Mouse (Mus musculus) 416B (cell line): ENCODE data around the gene Ptpn3.

ENCODE experiments used
- DNase-seq: peaks from one replicate; pipeline ENCODE4 v3.0.0; 2011; ENCODE audit warnings: low read depth

Ptpn3 gene

DNA sequence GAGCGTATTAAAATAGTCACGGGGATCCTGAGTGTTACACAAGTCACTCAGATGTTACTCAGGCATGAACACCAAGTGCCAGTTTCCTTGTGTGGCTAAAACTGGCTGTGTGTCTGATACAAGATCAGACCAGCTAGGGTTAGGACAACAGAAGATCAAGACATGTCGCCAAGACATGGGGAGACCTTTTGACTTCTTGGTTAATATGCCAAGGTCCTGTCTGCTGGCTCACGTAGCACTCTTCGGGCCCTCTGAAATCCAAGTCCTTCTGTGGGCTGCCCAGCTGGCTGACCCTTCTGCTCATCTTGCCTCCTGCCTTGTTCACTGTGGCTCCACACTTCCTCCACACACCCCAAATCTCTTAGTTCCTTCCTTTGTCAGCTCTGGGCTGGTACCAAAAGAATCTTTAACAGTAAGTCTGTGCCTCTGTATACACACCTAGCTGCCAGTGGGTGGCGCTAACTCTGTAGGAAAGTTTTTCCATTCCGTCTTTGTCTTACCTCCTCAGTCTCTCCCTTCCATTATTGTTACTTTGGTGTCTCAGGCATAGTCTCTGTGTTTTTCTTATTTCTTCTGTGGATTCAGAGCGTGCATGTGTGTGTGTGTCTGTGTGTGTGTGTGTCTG, 38.5 kb downstream of the Ptpn3 start:
- DNase-seq, result peak; percentile 86

GRCm38 (mm10) chr4:57262451-57262850, 39.2 kb downstream of the Ptpn3 start:
- peak; percentile 75 for DNase-seq

DNA sequence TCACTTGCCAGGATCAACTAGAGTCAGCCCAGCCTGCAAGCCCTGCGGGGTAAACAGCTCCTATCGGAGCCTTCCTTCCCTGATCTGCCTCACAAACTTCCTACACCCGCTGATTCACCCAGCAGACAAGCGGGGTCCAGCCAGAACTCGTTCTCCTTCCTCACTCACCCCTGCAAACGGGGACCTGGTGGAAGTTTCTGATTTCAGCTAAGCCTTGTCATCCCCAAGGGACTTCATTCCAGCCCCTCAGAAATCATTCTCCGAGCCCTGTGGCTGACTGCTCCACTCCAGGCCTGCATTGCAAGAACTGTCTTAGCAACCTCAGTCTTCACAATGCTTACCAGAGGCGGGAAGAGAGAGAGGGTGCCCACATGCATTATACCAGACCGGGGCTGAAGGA, 39.8 kb downstream of the Ptpn3 start:
- DNase-seq, result peak; percentile 64

- DNase-seq, result no peak
Measured at GRCm38 (mm10) chr4:57258159-57259035, 43.2 kb downstream of the Ptpn3 start.

DNA sequence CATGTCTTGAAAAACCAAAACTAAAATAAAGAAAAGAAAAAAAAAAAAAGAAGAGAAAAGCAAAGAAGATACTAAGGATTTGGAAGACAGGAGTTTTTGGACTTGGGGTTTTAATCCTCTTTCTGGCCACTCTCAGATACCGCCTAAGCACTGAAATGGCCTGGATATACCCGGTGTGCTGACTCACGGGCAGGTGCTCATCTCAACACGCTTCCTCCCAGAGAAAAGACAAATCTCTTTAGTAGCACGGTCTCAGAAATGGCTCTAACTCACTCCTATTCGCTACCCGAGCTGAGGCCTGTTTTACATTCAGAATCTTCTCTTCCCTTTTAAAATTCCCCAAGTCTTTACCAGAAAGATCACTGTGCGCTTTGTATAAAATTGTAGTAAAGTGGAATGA, 44.2 kb downstream of the Ptpn3 start:
- no peak for DNase-seq

DNA sequence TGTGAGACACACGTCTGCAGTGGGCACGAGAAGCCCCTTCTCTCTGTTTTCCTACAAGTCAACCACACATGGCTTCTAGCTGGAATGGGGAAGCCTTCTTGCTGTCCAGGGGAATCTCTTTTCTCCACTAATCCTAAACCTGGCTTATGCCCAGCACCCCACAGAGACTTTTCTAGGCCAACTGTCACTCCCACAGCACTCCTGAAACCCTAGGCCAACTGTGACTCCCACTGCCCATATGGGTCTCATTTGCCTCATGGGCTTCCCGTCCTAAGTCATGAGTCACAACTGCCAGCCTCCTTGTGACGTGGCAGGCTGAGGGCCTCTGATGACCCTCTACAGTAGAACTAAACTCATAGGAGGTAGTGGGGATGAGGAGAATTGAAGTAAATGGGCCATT, 44.9 kb downstream of the Ptpn3 start:
- peak; percentile 33 for DNase-seq

DNA sequence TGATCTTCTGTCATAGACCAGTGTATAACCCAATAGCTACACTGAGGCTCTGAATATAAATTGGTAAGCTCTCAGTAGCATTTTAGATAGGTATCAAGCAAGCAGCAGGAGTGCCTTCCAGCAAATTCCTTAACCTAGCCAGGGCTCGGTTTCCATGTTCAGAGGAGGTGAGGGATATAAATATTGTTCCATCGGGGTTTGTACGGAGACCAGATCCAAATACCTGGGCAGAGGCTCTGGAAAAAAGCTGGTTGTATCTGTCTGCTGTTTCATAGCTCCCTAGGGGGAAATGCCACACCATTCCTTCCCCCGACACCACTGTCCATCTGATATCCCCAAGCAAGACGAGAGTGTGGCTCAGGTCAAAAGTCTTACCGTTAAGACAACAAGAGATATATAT, 47.2 kb downstream of the Ptpn3 start:
- no peak for DNase-seq

- DNase-seq, result peak; percentile 18
Measured at GRCm38 (mm10) chr4:57250636-57251035, 51.0 kb downstream of the Ptpn3 start.

DNA sequence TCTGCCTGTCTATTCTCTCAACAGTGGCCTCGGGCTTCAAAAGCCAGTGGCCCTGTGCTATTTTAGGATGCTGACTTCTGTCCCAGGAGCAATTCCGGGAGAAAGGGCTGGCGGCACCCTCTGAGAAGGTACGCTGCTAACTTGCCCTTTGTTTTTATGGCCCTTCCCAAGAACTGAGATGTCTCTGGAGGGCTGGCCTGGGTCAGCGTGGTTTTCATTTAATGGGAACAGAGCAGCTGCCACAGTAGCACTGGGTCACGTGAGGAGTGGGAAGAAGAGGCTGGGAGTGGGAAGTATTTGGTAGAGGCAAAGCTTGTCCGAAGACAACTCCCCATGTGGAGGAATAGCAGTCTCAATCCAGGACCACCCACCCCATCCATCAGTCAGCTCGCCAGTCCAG, 52.5 kb downstream of the Ptpn3 start:
- DNase-seq, result no peak

- DNase-seq, result no peak
Measured at GRCm38 (mm10) chr4:57244874-57245273, 56.8 kb downstream of the Ptpn3 start.

DNA sequence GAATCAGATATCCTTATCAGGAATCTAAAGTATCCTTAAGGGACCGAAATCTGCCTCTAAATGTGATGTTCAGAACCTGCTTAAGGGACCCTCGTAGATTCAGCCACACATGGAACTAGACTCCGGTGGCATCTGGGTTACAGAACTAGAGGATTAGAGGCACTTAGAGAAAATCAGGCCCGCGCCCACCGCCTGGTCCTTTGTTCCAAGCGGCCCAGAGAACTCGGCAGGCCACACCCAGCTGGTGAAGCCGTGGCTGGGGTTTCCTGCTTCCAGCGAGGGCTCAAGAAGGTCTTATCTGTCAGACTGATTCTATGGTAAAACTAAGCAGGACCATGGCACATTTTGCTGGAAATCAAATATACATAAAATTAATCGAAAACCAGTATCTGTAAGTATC, 58.3 kb downstream of the Ptpn3 start:
- no peak for DNase-seq

- DNase-seq, result no peak
Measured at GRCm38 (mm10) chr4:57240934-57241333, 60.7 kb downstream of the Ptpn3 start.

GRCm38 (mm10) chr4:57240100-57240499, 61.5 kb downstream of the Ptpn3 start:
- no peak for DNase-seq

DNA sequence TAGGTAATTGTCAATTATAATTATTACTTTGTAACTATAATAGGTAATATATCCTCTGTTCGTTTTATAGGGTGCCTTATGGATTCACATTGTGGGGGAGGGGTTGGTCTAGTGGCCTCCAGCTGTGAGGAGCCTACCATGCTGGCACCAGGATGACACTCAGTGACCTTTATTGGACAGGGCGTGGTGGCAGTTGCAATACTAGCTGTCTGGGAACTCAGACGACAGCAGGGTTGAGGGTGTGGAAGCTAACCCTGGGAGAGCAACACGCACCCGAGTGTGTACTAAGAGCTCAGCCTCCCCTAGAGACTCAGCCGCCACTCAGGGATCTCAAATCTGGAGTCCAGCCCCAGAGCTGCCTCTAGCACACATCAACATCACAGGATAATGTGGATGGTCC, 62.5 kb downstream of the Ptpn3 start:
- no peak for DNase-seq

DNA sequence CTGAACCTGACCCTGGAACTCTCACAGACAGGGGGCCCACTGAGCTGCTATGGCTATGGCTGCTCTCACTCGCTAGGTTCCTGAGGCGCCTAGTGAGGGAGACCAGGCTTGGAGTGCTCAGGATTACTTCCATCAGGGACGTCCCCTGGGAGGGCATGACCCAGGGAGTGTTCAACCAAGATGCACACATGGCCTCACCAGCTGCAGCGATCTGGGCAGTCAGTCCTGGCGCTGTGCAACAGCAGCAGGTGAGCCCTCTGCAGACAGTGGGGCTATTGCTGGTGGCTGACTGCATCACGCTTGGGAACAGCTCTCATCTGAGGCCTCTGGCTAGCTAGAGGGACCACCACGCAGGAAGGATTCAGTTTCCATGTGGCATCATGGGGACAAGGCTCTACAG, 63.5 kb downstream of the Ptpn3 start:
- DNase-seq, result no peak

DNA sequence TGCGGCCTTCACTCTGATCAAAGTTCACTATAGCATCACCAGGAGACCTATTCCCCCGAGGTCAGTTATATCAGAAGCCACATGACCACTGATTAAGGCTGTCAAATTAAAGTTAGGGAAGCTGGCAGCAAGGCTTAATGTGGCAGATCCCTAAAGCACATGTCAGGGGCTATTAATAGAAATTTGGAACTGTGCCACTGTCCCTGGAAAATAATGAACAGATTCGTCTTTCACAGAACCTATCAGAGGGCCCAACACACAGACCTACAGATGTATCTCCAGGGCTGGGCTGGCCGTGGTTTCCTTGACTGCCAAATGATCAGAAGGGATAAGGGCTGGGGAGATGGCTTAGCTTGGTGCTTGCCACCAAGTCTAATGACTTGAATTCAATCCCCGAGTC, 65.1 kb downstream of the Ptpn3 start:
- DNase-seq, result peak; percentile 53

DNA sequence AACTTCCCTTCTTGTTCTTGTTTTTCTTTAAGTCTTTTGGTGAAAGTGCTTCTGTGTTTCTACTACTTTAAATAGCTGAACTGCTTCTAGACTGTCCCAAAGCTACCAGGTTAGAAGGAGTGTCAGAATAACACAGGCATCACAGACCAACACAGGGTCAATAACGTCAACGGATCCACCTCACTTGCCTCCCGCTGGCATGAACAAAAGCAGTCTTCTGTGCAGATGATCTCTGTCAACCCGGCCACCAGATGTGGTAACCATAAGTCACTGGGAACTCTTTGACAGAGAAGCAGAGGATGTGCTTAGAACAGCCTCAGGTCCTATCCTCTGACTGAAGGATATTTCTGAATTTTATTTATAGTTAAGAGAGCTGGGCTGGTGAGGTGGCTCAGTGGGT, 65.9 kb downstream of the Ptpn3 start:
- DNase-seq, result no peak

DNA sequence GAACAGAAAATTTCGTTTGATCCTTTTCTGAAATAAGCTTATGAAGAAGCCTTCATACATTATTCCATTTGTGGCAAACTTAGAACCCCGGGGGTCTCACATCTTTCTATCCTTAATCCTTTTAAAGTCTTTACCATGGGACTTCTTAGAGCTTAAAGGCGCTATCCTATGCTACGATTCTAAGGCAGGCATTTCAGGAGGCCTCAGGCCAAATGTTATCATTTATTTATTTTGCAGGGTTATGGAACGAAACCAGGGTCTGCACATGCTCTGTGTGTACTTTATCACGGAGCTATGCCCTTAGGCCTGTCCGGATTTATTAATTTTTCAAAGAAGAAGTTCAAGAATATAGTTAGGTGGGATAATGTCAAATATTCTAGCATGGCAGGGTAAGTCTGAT, 67.3 kb downstream of the Ptpn3 start:
- DNase-seq, result no peak

- DNase-seq, result no peak
Measured at GRCm38 (mm10) chr4:57232439-57232838, 69.2 kb downstream of the Ptpn3 start.

DNA sequence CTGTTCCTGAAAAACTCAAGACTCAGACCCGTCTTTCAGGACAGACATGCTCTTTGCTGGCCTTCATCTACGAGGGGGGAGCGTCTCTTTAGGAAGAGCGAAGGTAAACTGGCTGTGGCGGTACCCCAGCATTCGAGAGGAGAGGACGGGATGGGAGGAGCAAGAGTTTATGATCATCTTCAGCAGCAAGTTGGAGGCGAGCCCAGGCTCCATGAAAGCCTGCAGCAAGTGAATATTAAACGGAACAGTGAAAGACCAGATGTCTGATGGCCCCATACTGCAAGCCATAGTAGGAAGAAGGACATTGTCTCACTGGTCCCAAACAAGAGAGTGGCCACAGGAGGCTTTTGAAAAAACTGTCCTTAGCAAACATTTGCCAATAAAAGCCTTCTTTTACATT, 70.3 kb downstream of the Ptpn3 start:
- DNase-seq, result no peak

DNA sequence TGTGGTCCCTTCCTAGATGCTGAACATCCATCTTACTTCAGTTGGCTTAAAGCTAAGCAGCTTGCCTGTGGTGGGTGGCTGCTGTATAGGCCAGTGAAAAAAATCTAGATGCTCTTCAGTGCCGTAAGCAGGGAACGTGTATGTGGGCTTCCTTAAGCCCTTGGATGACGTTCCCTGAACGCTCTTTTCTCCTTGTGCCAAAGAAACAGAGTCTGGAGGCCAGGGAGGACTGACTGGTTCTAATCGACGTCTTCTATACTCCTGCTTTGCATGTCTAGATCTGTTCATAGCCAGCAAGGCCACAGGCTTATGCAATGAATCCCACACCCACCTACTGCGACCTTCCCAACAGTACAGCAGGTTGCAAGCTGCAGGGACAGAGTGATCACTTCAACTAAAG, 71.3 kb downstream of the Ptpn3 start:
- no peak for DNase-seq

- DNase-seq, result no peak
Measured at GRCm38 (mm10) chr4:57228601-57229520, 72.8 kb downstream of the Ptpn3 start.

DNA sequence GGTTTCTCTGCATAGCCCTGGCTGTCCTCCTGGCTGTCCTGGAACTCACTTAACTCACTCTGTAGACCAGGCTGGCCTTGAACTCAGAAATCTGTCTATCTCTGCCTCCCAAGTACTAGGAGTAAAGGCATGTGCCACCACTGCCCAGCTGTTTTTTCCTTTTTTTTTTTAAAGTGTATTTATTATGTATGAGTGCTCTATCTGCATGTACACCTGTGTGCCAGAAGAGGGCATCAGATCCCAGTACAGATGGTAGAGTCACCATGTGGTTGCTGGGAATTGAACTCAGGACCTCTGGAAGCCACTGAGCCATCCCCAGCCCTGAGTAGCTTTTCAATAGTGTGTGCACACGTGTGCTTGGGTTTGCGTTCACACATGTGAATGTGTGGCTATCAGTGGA, 76.9 kb downstream of the Ptpn3 start:
- DNase-seq, result peak; percentile 8
